Mouse (Mus musculus) ES-Bruce4 (cell line): ENCODE results near the gene Il1rl2. TPM values are rescaled to one million over a fixed set of nuclear protein-coding genes. Genes with fewer than 3 reads are reported as not detected.
A peak's percentile ranks its signal among the peaks of the same experiment; 100 is the strongest.
"Not testable (repeated sequence)": the region's sequence is repeated elsewhere in the genome, so short reads cannot be mapped to it uniquely, and the experiment has no call there.

Experiments
- H3K27ac ChIP-seq: 2 replicates; pipeline ENCODE4 v1.5.1; 2012; ENCODE audit warnings: low read length, inconsistent platforms; ENCODE audit not compliant: insufficient read depth
- H3K27me3 ChIP-seq: 2 replicates; pipeline ENCODE4 v1.6.1; 2012; ENCODE audit warnings: mild to moderate bottlenecking, low read length, inconsistent platforms; ENCODE audit not compliant: control insufficient read depth, poor library complexity, insufficient read depth, severe bottlenecking
- H3K36me3 ChIP-seq: 2 replicates; pipeline ENCODE4 v1.6.1; 2012; ENCODE audit warnings: inconsistent platforms, mild to moderate bottlenecking, low read length, moderate library complexity; ENCODE audit not compliant: control insufficient read depth, poor library complexity, insufficient read depth, severe bottlenecking
- H3K4me1 ChIP-seq: one replicate; pipeline ENCODE4 v1.8.1; 2011; ENCODE audit warnings: low read length; ENCODE audit not compliant: control insufficient read depth, insufficient read depth
- H3K4me3 ChIP-seq: 2 replicates; pipeline ENCODE4 v1.5.1; 2011; ENCODE audit warnings: low read depth, mild to moderate bottlenecking, low read length
- H3K9ac ChIP-seq: 2 replicates; pipeline ENCODE4 v1.6.1; 2012; ENCODE audit warnings: low read depth, mild to moderate bottlenecking, inconsistent platforms; ENCODE audit not compliant: poor library complexity, severe bottlenecking
- H3K9me3 ChIP-seq: replicated peaks from 2 replicates; pipeline ENCODE4 v1.6.1; 2012; ENCODE audit warnings: mild to moderate bottlenecking, low read length, inconsistent platforms; ENCODE audit not compliant: control insufficient read depth, poor library complexity, insufficient read depth, severe bottlenecking
- CTCF ChIP-seq: IDR thresholded peaks from one replicate; pipeline ENCODE4 v1.8.1; 2011; ENCODE audit warnings: low read depth, low read length
- EP300 ChIP-seq: IDR thresholded peaks from 2 replicates; pipeline ENCODE4 v1.6.1; 2011; ENCODE audit warnings: low read depth, low read length; ENCODE audit not compliant: insufficient read depth
- POLR2A ChIP-seq: IDR thresholded peaks from one replicate; pipeline ENCODE4 v1.8.1; 2011; ENCODE audit warnings: low read length; ENCODE audit not compliant: insufficient read depth
- polyA plus RNA-seq: library from polyadenylated mRNA; stranded (reverse); fragments of >200 nt; gene quantifications from 2 replicates; pipeline ENCODE4 v1.2.4, GENCODE M21; 2011; ENCODE audit warnings: low read depth; ENCODE audit not compliant: missing spikeins, insufficient read depth, insufficient read length

Il1rl2 gene
- polyA plus RNA-seq, 1 experiment, result 0.30 TPM

- H3K27ac ChIP-seq, result no peak overlapping the region
- H3K4me1 ChIP-seq, result no peaks in the 10 kb centered on the region
- no peaks in the 10 kb centered on the region for H3K36me3 ChIP-seq
- H3K9ac ChIP-seq, result no peak overlapping the region
- TF ChIP-seq EP300 (no peak), CTCF (no peak), POLR2A (no peak)
- H3K9me3 ChIP-seq, result peaks cover 14% of the 10 kb centered on the region
- no peaks in the 10 kb centered on the region for H3K27me3 ChIP-seq
- H3K4me3 ChIP-seq, result no peak overlapping the region
Observed at GRCm38 (mm10) chr1:40298053-40298452, 26.4 kb upstream of the Il1rl2 start.

GRCm38 (mm10) chr1:40303179-40303866, 21.1 kb upstream of the Il1rl2 start:
- Histone ChIP-seq H3K9ac (no peak overlapping the region), H3K9me3 (peaks cover 5% of the 10 kb centered on the region; the same call in 1 of the 2 replicates), H3K4me1 (peaks cover 2% of the 10 kb centered on the region), H3K27me3 (no peaks in the 10 kb centered on the region), H3K4me3 (no peak overlapping the region), H3K36me3 (no peaks in the 10 kb centered on the region), H3K27ac (peak overlapping the region; percentile 44; the same call in 1 of the 2 replicates)
- TF ChIP-seq CTCF (no peak), EP300 (no peak), POLR2A (no peak)

GRCm38 (mm10) chr1:40304321-40304720, 20.1 kb upstream of the Il1rl2 start:
- H3K9me3 ChIP-seq, H3K4me1 ChIP-seq, H3K36me3 ChIP-seq, H3K4me3 ChIP-seq, H3K27ac ChIP-seq, H3K27me3 ChIP-seq, H3K9ac ChIP-seq: not testable (repeated sequence)
- 0 out of 2 replicates have a peak, but pooled peaks have one; percentile 38 for TF ChIP-seq EP300

- H3K36me3 ChIP-seq, result no peaks in the 10 kb centered on the region
- H3K9ac ChIP-seq, result no peak overlapping the region
- H3K9me3 ChIP-seq, result peaks cover 5% of the 10 kb centered on the region; the same call in 1 of the 2 replicates
- TF ChIP-seq CTCF (no peak), EP300 (no peak), POLR2A (no peak)
- H3K27me3 ChIP-seq, result no peaks in the 10 kb centered on the region
- no peak overlapping the region for H3K27ac ChIP-seq
- H3K4me1 ChIP-seq, result peaks cover 2% of the 10 kb centered on the region
- H3K4me3 ChIP-seq, result no peak overlapping the region
Observed at GRCm38 (mm10) chr1:40306111-40306510, 18.3 kb upstream of the Il1rl2 start.

GRCm38 (mm10) chr1:40311123-40311522, 13.3 kb upstream of the Il1rl2 start:
- H3K36me3 ChIP-seq, result no peaks in the 10 kb centered on the region
- H3K4me3 ChIP-seq, result no peak overlapping the region
- no peaks in the 10 kb centered on the region for H3K4me1 ChIP-seq
- no peaks in the 10 kb centered on the region for H3K27me3 ChIP-seq
- no peak overlapping the region for H3K9ac ChIP-seq
- peaks cover 4% of the 10 kb centered on the region; the same call in 1 of the 2 replicates for H3K9me3 ChIP-seq
- H3K27ac ChIP-seq, result no peak overlapping the region
- no peak for TF ChIP-seq EP300

GRCm38 (mm10) chr1:40311625-40312024, 12.8 kb upstream of the Il1rl2 start:
- Histone ChIP-seq H3K27me3 (no peaks in the 10 kb centered on the region), H3K36me3 (no peaks in the 10 kb centered on the region), H3K27ac (no peak overlapping the region), H3K4me3 (no peak overlapping the region), H3K9ac (no peak overlapping the region), H3K4me1 (no peaks in the 10 kb centered on the region), H3K9me3 (no peaks in the 10 kb centered on the region)
- TF ChIP-seq EP300, result no peak
- TF ChIP-seq POLR2A, result no peak
- no peak for TF ChIP-seq CTCF
